Mouse (Mus musculus): ENCODE data around the gene Drd4. TPM values are rescaled to one million over a fixed set of nuclear protein-coding genes. Genes with fewer than 3 reads are reported as not detected.
A peak's percentile ranks its signal among the peaks of the same experiment; 100 is the strongest.
"Not testable (repeated sequence)": the region's sequence is repeated elsewhere in the genome, so short reads cannot be mapped to it uniquely, and the experiment has no call there.

Gene Drd4
- 1.2 and 1.4 TPM in 2 replicates for polyA plus RNA-seq (2012; rRNA removed)

DNA sequence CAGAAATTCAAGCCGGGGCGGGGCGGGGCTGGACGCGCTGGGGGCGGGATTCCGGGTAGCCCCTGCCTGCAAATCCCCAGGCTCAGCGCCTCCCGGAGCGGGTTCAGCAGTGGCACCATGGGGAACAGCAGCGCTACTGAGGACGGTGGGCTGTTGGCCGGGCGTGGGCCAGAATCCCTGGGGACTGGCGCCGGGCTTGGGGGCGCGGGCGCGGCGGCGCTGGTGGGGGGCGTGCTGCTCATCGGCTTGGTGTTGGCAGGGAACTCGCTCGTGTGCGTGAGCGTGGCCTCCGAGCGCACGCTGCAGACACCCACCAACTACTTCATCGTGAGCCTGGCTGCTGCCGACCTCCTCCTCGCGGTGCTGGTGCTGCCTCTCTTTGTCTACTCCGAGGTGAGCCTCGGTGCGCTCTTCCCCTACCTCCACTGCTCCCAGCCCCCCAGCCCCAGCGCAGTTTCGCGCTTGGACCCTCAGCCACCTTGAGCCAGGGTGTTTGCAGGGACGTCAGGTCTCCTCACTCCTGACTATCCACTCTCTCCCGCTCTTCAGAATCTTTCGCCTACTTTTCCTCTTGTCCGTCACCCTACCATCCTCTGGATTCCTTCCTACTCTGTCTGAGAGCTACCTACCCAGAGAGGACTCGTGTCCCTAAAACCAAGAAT is at the start of gene Drd4:
Gene Drd4 (plus strand): TSS at position 86 of the 662 bp plus-strand sequence.
- TF ChIP-seq POLR2A (IDR thresholded peaks at IDR 0.05; ENCODE audit: borderline replicate concordance, extremely low read depth, insufficient read depth, insufficient read length, poor library complexity, severe bottlenecking) (no peak), CTCF (IDR thresholded peaks at IDR 0.05; ENCODE audit: borderline replicate concordance, extremely low read depth, insufficient read depth, insufficient read length) (no peak)

DNA sequence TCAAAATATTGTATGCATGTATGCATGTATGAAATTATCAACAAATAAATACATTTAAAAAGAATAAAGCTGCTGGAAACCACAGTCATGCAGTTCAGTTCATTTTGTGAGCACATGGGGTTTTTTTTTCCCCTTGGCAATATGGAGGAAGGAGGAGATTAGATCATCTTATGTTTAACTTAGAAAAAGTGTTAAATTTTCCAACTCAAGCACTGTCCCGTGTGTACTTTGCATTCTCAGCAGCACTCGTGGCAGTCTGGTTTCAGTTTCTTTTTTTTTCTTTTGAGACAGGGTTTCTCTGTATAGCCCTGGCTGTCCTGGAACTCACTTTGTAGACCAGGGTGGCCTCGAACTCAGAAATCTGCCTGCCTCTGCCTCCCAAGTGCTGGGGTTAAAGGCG is 41.3 kb upstream of the Drd4 start:
- not testable (repeated sequence) for DNase-seq (ENCODE audit: low read depth)

More for the DNA sequence above, at the start of gene Drd4:
- DNase-seq (ENCODE audit: low read depth): peak; percentile 64

DNA sequence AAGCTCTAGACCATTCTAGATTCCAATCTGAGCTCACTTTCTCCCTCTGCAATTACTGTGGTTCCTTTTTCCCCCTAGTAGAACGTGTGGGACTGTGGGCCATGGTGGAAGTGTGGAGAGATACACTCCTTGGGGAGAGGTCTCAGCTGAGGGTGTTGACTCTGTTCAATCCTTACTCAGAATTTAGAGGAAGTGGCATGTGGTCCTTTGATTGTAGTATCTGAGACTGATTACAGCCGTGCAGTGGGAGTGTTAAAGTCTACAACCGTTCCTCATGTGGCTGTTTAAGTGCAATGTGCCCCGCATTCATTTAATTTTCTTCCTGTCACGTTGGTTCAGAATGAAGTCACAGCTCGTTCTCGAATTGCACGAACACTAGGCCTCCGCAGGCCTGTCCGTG is 35.6 kb upstream of the Drd4 start:
- TF ChIP-seq POLR2A (IDR thresholded peaks at IDR 0.05; ENCODE audit: borderline replicate concordance, extremely low read depth, insufficient read depth, insufficient read length, poor library complexity, severe bottlenecking): no peak
- TF ChIP-seq CTCF (IDR thresholded peaks at IDR 0.05; ENCODE audit: borderline replicate concordance, extremely low read depth, insufficient read depth, insufficient read length): no peak
- DNase-seq (ENCODE audit: low read depth): no peak

DNA sequence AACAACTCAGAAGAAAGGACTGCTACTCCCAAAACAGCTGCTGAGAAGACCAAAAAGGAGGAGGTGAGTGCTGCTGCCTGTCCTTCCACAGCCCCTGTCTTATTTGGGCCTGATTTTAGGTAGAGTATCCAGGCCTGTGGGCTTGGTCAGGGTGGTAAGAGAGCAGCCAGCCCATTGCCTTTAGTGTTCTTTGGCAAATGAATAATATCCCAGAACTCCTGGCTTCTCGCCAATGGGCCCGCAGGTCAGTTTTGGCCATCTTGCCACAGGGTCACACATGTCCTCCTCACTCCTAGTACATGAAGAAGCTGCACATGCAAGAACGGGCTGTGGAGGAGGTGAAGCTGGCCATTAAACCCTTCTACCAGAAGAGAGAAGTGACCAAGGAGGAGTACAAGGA is 30.3 kb upstream of the Drd4 start:
- DNase-seq (ENCODE audit: low read depth): no peak
- TF ChIP-seq CTCF (IDR thresholded peaks at IDR 0.05; ENCODE audit: borderline replicate concordance, extremely low read depth, insufficient read depth, insufficient read length): no peak
- TF ChIP-seq POLR2A (IDR thresholded peaks at IDR 0.05; ENCODE audit: borderline replicate concordance, extremely low read depth, insufficient read depth, insufficient read length, poor library complexity, severe bottlenecking): no peak

DNA sequence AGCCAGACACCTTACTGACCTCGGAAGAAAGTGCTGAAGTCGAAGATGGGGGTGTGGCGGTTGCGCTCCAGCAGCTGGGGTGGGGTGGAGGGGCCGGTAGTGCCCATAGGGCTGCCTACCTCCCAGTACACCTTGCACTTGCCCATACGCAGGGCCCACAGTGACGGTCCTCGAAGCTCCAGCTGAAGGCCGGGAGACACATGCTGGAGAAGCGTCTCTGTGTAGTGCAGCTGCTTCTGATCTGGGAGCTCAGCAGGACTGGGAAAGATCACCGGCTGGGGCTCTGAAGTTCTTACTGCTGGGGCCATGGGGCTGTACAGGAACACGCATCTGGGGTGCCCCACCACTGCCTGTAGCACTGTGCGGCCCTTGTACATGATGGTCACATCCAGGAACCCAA is 28.2 kb upstream of the Drd4 start:
- no peak for DNase-seq (ENCODE audit: low read depth)
- TF ChIP-seq CTCF (IDR thresholded peaks at IDR 0.05; ENCODE audit: borderline replicate concordance, extremely low read depth, insufficient read depth, insufficient read length): no peak
- TF ChIP-seq POLR2A (IDR thresholded peaks at IDR 0.05; ENCODE audit: borderline replicate concordance, extremely low read depth, insufficient read depth, insufficient read length, poor library complexity, severe bottlenecking): no peak

DNA sequence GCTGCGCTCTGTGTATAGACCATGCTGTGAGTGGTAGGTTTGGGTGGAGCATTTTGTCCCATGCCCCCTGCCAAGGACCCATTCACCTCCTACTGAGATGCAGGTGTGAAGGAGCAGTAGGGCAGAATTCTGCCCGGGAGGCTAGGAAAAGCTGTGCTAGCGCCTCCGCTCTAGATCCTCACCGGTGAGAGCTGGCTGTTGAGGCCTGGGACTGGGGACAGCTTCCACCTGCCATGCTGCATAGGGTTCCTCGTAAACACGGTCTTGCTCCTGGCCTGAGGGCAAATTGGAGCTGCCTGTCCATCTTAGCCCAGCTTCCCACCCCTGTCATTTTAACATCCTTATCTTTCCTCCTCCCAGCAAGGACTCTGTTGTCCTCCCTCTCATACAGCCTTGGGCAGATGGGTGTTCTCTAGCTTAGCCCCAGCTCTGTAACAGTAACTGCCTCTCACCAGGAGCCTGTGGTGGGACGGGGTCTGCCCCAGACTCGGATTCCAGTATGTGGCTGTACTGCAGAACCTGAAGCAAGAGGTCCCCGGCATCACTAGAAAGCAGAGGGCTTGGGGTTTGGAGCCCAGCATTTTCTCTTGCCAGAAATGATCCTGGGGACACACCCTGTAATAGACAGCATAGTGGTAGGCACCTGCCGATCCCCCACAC is 27.6 kb upstream of the Drd4 start:
- TF ChIP-seq POLR2A (IDR thresholded peaks at IDR 0.05; ENCODE audit: borderline replicate concordance, extremely low read depth, insufficient read depth, insufficient read length, poor library complexity, severe bottlenecking) (no peak), CTCF (IDR thresholded peaks at IDR 0.05; ENCODE audit: borderline replicate concordance, extremely low read depth, insufficient read depth, insufficient read length) (no peak)
- no peak for DNase-seq (ENCODE audit: low read depth)

DNA sequence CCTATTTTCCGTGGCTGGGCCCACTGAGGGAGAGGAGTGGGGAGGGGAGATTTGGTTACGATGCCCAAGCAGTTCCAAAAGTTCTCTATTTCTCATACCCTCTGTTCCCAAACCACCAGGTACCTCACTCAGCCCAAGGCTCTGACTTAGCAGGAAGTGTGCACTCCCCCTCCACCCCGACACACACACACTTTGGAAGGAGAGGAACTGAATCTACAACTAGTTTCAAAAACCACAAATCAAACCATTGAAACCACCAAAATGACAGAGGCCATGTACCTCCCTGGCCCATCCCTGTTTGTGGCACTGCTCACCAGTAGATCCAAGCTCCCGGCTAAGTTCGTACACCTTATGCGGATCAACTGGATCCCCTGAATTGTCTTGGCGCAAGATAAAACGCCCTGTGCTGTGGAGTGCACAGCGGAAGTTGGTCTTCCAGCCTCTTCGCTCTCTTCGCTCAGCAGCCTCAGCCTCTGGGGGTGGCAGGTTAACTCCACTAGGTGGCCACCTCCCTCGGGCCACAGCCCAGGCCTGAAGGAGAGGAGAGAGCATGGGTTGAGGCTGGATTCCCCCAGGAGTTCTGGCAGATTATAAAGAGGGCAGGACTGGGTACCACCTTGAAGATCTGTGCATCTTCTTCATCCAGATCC is 26.9 kb upstream of the Drd4 start:
- no peak for TF ChIP-seq POLR2A (IDR thresholded peaks at IDR 0.05; ENCODE audit: borderline replicate concordance, extremely low read depth, insufficient read depth, insufficient read length, poor library complexity, severe bottlenecking)
- peak; percentile 49; the same call in 1 of the 2 replicates for TF ChIP-seq CTCF (IDR thresholded peaks at IDR 0.05; ENCODE audit: borderline replicate concordance, extremely low read depth, insufficient read depth, insufficient read length)
- peak; percentile 27 for DNase-seq (ENCODE audit: low read depth)

DNA sequence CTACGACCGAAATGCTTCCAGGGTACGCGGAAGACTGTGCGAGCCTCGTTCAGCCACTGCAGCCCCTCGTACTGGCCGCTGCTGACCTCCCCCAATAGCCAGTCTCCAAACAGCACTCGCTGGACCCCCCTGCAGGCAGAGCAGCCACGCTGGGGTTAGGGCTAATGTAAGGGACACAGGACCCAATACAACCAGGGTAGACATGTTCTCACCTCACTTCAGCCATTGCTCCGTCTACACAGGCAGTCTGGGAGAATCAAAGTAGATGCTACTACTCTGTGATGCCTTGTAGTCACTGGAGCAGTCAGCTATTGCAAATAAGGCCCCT is 26.4 kb upstream of the Drd4 start:
- no peak for TF ChIP-seq CTCF (IDR thresholded peaks at IDR 0.05; ENCODE audit: borderline replicate concordance, extremely low read depth, insufficient read depth, insufficient read length)
- no peak for DNase-seq (ENCODE audit: low read depth)

DNA sequence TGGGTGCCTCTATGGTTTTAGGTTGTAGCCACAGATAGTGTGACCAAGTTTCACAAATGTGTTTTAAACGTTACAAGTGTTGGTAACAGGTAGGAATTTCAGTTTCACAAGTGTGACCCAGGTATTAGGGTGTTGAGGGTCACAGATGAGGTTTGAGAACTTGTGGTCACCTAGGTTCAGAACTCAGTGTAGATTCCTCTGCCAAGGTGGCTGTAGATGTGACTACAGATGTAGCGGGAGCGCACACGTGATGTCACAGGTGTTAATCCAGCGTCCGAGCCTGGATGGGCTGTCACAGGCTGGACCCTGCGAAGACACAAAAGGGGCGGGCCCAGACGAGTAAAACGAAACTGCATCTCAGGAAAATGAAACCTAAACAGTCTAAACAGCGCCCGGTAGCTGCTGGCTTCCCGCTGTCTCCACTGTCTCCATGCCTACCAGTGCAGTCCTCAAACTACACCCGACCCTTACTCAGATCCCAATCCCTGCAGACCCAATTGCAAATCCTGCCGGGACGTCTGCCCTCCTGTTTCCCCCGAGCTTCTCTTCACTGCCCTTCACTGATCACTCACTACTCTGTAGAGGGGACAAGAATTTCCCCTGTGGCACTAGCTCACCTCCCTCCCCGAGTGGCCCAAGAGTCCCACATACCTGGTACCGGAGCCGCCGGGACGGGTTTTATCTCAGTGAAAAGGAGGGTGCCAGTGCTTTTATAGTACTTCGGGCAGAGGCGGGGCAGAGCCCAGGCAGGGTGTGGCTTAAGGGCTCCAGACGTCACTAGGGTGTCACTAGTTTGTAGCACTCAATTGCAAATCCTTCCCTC is 25.9 kb upstream of the Drd4 start, which contains the start of gene Irf7:
Gene Irf7 (minus strand): TSS at position 743 of the 823 bp plus-strand sequence.
- TF ChIP-seq CTCF (IDR thresholded peaks at IDR 0.05; ENCODE audit: borderline replicate concordance, extremely low read depth, insufficient read depth, insufficient read length): no peak
- DNase-seq (ENCODE audit: low read depth): peak; percentile 22

DNA sequence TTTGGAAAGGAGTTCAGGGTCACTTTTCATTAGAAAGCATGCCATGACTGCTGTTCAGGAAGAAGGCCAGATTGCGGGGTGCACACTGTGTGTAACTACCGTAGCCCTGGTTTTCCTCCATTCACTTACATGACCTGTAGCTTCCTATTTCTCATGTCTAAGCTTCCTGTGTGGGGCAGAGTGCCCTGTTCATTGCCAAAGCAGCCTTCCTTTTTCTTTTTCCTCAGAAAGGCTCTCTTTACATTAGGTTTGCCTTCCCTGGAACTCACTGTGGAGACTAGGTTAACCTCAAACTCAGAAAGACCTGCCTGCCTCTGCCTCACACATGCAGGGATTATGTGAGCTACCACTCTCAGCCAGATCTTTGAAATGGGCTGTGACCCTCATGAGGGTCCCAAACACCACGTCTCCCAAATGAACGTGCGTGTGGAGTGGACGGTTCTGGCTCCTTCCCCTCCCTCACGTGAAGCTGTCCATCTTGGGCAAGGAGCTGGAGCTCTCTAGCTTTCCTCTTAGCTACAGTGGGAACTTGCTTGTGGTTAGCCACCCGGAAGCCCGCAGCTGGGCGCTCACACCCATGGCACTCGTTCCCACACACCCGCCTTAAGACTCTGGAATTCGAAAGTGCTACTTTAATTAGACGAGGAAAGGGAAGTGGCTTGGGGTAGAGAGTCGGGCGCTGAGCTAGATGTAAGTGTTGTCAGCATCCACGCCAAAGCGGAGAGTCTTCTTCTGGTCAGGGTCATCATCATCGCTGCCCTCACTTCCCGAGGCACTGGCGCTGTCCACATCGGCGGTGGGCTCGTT is 23.1 kb upstream of the Drd4 start:
- no peak for DNase-seq (ENCODE audit: low read depth)

DNA sequence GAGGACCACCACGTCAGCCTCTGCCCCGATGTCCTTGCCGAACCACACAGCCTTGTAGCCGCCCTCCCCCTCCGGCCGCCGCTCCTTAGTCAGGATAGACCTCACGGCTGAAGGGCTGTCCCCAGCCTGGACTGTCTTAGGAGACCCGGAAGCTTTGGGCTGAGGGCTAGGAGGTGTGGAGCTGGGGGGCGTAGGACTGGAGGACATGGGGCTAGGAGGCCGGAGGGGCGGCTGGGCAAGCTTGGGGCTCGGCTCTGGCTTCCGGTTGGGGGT is 22.6 kb upstream of the Drd4 start:
- no peak for DNase-seq (ENCODE audit: low read depth)
- TF ChIP-seq POLR2A (IDR thresholded peaks at IDR 0.05; ENCODE audit: borderline replicate concordance, extremely low read depth, insufficient read depth, insufficient read length, poor library complexity, severe bottlenecking): no peak
- no peak for TF ChIP-seq CTCF (IDR thresholded peaks at IDR 0.05; ENCODE audit: borderline replicate concordance, extremely low read depth, insufficient read depth, insufficient read length)

More for the DNA sequence above, 23.1 kb upstream of the Drd4 start:
- TF ChIP-seq CTCF (IDR thresholded peaks at IDR 0.05; ENCODE audit: borderline replicate concordance, extremely low read depth, insufficient read depth, insufficient read length): no peak
- TF ChIP-seq POLR2A (IDR thresholded peaks at IDR 0.05; ENCODE audit: borderline replicate concordance, extremely low read depth, insufficient read depth, insufficient read length, poor library complexity, severe bottlenecking): no peak

All from brain, embryonic 14.5 days (tissue).